Mouse (Mus musculus) liver, adult (tissue): ENCODE data around the gene Tex19.2.

ENCODE experiments used
- GATA4 ChIP-seq: IDR thresholded peaks from 2 replicates; pipeline ENCODE4 v1.6.1; 2014; ENCODE audit warnings: mild to moderate bottlenecking, low read length; ENCODE audit not compliant: insufficient replicate concordance

The Tex19.2 gene

DNA sequence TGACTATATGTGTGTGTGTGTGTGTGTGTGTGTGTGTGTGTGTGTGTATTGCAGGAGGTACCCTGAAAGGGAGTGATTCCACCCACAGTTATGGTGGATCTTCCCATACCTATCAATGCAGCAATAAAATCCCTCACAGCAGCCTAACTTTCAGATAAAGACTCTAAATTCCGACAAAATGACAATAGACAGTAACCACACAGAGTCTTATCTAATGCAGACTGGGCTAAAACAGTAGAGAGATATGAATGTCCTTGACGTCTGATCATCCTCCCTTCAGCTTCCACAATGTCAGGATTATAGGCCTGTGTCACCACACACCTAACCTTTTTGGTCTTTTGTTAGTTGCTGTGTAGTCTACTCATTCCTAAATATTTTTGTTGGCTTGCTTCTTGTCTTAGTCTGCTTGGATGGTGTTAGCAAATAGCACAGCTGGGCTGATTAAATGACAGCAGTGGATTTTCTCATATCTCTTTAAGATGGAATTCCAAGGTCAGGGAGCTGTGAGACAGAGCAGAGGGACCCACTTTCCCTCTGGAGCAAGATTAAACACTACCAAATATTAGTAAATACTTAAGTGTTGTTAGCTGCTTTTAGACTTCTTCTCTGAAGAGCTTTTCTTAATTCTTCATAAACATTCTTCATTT, 3.7 kb upstream of the Tex19.2 start:
- 0 out of 2 replicates have a peak, but pooled peaks have one; percentile 21 for TF ChIP-seq GATA4

DNA sequence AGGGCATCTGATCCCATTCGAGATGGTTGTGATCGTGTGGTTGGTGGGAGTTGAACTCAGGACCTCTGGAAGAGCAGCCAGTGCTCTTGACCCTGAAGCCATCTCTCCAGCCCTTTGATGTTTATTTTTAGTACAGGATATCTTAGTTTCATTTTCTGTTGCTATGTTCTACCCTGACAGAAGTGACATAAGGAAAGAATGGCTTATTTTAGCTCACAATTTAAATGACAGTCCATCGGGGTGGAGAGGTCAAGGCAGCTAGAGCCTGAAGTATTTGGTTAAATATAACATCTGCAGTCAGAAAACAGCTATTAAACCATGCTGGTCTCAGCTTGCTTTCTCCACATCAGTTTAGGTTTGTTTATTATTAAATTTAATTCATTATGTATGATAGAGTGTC, 2.7 kb upstream of the Tex19.2 start:
- TF ChIP-seq GATA4: no peak

DNA sequence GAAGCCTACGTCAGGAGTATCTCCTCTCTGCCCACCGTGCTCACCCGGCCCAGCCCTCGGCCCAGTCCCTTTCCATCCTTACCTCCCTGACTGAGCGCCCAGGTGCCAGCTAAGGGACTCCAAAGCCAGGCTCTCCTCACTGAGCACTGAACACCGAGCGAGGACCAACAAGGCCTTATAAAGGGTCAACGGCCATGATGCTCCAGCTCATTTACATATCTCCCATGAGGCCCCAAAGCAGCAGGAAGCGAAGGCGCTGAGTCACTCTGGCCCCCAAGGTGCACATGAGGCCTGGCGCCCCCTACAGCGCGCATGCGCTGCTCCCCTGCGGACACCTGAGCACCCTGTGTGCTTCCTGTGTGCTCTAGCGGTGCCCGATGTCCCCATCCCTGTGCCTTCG, 371 bp downstream of the Tex19.2 start:
- TF ChIP-seq GATA4: no peak

DNA sequence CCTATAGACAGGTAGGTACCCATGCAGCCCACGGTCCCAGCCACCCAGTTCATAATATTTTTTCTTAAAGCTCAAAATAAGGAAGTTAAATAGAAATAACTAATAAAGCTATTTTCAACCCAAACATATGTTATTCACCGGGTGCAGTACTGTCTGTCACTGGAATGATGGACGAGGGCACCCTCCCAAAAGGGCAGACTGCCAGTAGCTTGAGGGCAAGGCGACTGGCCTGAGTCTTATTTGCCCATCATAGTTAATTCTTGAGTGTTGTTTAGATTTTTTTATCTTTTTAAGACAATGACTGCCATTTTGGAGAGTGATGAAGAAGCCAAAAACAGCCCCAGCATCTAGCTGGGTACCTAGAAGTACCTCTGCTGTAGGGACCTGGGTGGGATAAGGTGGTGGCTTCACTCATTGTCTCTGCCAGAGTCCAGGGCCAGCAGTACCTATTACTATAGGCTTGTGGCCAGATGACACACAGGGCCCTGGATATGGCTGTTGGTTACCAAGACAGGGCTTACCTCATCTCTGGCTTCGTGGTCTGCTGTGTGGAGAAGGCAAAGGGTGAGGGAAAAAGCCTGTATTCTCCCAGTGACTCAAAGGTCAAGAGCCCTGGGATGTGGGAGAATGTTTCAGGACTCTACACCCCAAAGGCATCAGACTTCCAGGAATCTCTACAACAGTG, 6.2 kb downstream of the Tex19.2 start:
- no peak for TF ChIP-seq GATA4

DNA sequence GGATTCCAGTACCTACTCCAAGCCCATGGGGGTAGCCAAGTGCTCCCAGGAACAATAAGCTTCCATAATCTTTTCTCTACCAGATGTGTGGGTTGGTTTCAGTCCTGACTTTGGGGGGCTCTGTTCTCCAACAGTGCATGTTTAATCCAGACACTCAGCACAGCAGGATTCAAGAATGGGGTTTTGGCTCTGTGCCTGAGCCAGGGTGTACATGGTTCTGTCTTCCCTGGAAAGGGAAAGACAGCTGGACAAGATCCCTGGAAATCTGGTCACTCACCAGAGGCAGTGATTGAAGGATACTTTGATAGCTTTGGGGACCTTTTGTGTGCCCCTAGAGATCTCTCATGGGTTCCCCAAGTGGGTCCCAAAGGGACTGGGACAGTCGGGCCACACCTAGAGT, 6.9 kb downstream of the Tex19.2 start:
- no peak for TF ChIP-seq GATA4

DNA sequence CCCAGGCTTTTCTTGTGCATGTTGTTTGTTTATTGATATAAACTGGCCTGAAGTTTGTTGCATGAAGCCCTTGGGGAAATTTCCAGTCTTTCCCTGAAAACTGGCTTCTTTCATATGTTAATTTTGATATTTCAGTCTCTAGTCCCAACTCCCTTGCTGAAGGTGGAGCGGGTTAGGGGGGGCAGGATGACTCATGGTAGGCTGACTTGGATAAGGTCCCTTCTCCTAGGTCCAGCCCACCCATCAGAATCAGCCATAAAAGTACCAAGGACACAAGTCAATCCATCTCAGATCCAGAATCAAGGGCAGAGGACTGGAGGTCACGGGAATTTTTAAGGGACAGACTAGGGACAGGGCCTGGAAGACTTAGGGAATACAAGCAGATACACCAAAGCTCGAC, 7.4 kb downstream of the Tex19.2 start:
- no peak for TF ChIP-seq GATA4

DNA sequence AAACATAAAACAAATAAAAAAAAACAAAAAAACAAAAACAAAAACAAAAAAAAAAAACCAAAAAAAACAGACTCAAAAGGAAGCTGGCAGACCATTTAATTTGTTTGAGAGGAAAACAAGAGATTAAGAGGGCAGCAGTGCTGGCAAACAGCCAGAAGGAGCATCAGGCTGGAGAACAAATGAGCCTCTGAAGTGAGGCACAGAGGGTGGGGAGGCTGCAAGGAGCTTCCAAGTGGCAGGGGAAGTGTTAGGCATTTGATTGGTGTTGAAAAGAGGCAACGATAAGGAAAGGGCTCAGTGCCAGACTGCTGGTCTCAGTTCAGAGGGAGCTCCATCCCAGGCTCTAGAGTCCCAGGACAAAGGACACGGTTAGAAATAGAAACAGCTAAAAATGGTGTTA, 8.5 kb downstream of the Tex19.2 start:
- peak; percentile 75; the same call in 1 of the 2 replicates for TF ChIP-seq GATA4

DNA sequence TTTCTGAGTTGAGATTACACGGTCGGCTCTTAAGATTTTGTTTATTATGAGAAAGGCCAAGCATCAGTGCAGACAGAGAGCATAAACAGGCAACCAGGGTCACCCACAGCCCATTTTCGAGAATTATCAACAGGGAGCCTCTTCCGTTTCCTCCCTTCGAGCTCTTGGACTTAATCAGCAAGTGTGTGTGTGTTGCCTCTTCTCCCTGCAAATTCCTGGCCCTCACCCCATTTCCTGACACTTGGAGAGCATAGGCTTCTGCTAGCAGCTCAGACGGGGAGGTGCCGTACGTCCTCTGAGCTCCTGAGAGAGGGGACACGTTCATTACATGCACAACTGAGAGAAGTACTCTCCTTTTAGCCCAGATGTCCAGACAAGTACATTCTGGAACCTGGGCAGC, 10.4 kb downstream of the Tex19.2 start:
- TF ChIP-seq GATA4: peak; percentile 96

DNA sequence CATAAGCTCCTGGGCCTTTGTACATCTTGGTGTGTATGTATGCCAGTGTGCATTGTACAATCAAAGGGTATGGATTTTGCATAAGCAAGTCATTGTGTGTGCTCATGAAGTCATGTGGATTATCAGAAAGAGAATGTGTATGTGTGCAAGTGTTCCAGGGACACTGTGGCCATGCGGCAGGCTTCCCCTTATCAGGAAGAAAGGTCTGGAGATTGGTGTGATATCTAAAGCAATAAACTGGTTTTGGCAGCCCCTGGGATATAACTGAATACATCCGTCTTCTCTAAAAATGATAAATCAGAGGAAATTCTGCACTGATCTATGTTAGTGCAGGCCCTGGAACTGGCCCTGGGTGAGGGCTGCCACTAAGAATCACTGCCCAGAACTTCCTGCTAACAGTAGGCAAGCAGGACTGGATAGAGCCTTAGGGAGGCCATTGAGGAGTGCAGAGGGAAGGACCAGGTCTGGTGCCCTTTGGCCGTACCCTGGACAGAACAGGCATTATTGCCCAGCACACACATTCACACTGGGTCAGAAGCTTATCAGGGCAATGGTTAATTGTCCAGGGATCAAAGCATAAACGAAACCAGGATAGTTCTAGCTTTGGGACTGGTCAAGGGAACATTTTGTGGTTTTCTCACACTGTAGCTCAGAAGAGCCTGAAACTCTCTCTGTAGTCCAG, 17.2 kb downstream of the Tex19.2 start:
- TF ChIP-seq GATA4: no peak

DNA sequence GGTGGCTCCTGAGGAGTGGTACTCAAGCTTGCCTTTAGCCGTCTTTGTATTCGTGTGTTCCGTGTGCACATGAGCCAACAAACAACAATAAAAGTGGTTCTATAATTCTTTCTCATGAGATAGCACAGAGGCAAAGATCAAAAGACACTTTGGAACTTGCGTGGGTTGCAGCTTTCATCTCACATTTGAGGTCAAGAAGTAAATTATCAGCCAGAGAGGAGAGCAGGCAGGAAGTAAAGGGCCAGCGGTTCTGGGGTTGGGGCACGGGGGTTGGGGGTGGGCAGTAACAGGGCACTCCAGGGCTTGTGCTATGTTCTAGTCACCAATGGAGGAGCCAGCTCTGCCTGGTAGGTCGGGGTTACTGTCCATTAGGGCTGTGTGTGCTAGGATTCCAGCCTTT, 17.8 kb downstream of the Tex19.2 start:
- no peak for TF ChIP-seq GATA4

DNA sequence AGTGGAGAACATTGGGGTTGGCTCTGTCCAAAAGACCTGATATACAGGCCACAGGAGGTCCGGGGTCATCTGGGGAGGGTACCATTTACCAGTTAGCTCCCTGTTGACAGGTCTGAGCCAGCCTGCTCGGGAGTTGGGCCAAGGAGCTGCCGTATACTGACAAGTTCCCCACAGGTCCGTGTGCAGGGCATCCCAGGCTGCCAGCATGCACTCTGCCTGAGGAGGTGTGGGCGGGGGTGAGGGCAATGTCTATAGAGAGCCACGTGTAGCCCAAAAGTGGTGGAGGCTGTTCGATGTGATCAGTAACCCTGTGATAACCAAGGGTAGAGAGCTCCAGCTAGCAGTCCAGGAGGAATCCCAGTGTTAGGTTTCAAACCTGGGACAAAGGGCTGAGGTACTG, 18.7 kb downstream of the Tex19.2 start:
- TF ChIP-seq GATA4: no peak

DNA sequence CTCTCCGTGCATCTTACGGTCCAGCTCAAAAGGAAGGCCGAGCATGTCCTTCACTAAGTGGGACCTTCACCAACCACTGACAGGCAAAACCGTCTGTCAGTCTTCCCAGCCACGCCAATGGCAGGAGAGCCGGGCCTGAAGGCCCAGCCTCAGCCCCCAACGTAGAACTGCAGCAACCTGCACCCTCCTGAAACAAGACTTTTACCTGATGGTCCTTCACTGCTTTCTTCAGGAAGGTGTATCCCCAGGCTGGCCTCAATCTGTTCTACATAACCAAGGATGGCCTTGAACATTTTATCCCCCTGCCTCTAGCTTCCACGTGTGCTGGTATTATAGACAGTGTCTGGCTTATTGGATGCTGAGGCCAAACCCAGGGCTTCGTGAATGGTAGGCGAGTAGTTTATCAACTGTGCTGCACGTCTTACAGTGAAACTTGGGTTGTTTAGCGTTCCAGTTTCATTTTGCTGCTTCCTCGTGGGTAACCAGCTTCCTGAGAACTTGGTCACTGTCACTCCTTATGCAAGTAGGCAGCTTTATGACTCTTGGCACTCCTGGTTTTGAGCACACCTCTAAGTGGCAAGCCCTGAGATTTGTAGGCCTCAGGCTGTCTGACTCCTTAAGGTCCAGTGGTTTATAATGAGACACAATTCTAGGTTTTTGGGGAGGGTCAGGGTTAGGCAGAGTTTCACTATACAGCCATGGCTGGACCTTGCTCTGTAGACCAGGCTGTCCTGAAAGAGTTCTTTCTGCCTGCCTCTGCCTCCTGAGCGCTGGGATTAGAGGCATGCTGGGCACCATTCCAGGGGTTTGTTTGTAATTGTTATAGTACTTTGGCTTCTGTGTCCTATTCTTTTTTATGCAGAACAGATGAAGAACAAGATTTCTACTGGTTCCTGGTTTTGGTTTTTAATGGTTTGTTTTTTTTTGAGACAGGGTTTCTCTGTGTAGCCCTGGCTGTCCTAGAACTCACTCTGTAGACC, 25.6 kb downstream of the Tex19.2 start:
- TF ChIP-seq GATA4: no peak

DNA sequence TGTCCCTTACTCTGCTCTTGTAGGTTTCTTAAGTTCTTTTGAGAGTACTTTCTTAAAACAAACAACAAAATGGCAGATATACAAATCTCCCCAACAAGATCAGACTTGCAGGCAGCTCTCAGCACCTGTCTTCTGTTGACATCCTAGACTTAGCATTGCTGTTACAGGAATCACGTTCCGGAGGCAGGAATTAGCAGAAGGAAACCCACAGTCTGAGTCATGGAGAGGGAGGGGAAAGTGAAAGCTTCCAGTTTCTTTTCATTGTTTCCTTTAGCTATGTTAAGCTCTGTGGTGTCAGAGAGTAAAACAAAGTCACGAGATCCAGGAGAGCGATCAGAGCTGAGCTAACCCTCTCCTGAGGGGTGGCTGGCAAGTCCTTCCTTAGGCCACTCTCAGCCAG, 27.5 kb downstream of the Tex19.2 start:
- no peak for TF ChIP-seq GATA4

DNA sequence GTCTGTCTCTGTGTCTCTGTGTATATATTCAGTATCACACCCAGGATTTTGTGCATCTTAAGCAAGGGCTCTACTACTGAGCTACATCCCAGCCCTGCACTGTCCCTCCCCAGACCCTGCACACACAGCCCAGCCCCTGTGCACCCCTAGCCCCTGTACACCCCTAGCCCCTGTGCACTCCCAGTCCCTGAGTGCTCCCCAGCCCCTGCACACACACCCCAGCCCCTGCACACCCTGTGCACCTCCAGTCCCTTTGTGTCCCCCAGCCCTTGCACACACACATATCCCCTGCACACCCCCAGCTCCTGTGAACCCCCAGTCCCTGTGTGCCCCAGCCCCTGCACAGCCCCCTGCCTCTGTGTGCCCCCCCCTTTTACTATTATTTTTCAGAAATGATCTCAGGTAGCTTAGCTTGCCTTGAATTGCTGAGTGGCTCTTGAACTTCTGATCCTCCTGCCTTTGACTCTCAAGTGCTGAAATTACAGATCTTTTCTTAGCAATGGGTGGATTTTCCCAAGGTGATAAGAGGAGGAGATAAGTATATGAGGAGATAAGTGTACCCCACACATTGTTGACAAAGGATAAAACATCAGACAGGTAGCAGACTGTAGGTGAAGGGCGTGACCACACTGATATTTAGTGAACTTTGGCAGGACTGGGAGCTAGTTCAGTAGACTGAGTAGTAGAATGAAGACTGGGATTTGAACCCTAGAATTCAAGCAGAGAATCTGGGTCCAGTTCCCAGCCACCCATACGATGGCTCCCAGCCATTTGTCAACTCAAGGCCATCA, 28.5 kb downstream of the Tex19.2 start:
- no peak for TF ChIP-seq GATA4
